Mouse (Mus musculus): ENCODE results near the gene Tmem210. TPM values are rescaled to one million over a fixed set of nuclear protein-coding genes. Genes with fewer than 3 reads are reported as not detected.

Gene Tmem210
- polyA plus RNA-seq, 1 experiment = not detected

GRCm38 (mm10) chr2:25285551-25285950 is 2.4 kb upstream of the Tmem210 start:
- H3K27me3 ChIP-seq (ENCODE audit: control insufficient read depth, insufficient read depth, low read length) = no peaks in the 10 kb centered on the region
- H3K27ac ChIP-seq (ENCODE audit: insufficient read depth, low read length) = no peak overlapping the region
- TF ChIP-seq POLR2A (IDR thresholded peaks at IDR 0.05; ENCODE audit: borderline replicate concordance, insufficient read depth, low read length) (no peak), CTCF (IDR thresholded peaks at IDR 0.05; ENCODE audit: borderline replicate concordance, insufficient read depth, low read depth, low read length) (no peak)
- no peak overlapping the region for H3K4me3 ChIP-seq (replicated peaks; ENCODE audit: insufficient read depth, low read depth, low read length)
- peaks cover 40% of the 10 kb centered on the region for H3K4me1 ChIP-seq (ENCODE audit: control insufficient read depth, insufficient read depth, low read length)
- DNase-seq = no peak
- 80% methylated on average over 2 of the region's 2 CpGs for WGBS

- TF ChIP-seq CTCF (IDR thresholded peaks at IDR 0.05; ENCODE audit: borderline replicate concordance, insufficient read depth, low read depth, low read length) (no peak), POLR2A (IDR thresholded peaks at IDR 0.05; ENCODE audit: borderline replicate concordance, insufficient read depth, low read length) (0 out of 2 replicates have a peak, but pooled peaks have one; percentile 2)
- DNase-seq = peak in 1 of 2 experiments; percentile 32
- Histone ChIP-seq H3K4me1 (ENCODE audit: control insufficient read depth, insufficient read depth, low read length) (peaks cover 47% of the 10 kb centered on the region), H3K4me3 (replicated peaks; ENCODE audit: insufficient read depth, low read depth, low read length) (no peak overlapping the region), H3K27me3 (ENCODE audit: control insufficient read depth, insufficient read depth, low read length) (no peaks in the 10 kb centered on the region), H3K27ac (ENCODE audit: insufficient read depth, low read length) (peak overlapping the region; percentile 10; the same call in 1 of the 2 replicates)
- WGBS = 69% methylated on average over 1 of the region's 1 CpGs
Measured at GRCm38 (mm10) chr2:25286314-25286713, 1.6 kb upstream of the Tmem210 start.

- TF ChIP-seq POLR2A (IDR thresholded peaks at IDR 0.05; ENCODE audit: borderline replicate concordance, insufficient read depth, low read length) (peak; percentile 14; the same call in 1 of the 2 replicates), CTCF (IDR thresholded peaks at IDR 0.05; ENCODE audit: borderline replicate concordance, insufficient read depth, low read depth, low read length) (no peak)
- no peak overlapping the region for H3K4me3 ChIP-seq (replicated peaks; ENCODE audit: insufficient read depth, low read depth, low read length)
- peaks cover 54% of the 10 kb centered on the region for H3K4me1 ChIP-seq (ENCODE audit: control insufficient read depth, insufficient read depth, low read length)
- peak overlapping the region; percentile 26 for H3K27ac ChIP-seq (ENCODE audit: insufficient read depth, low read length)
- 5% methylated on average over 7 of the region's 7 CpGs for WGBS
- peak; percentile 70 to 73 for DNase-seq
- H3K27me3 ChIP-seq (ENCODE audit: control insufficient read depth, insufficient read depth, low read length) = no peaks in the 10 kb centered on the region
Measured at GRCm38 (mm10) chr2:25286837-25287636, 908 bp upstream of the Tmem210 start.

GRCm38 (mm10) chr2:25288734-25289345 is 895 bp downstream of the Tmem210 start:
- H3K4me1 ChIP-seq (ENCODE audit: control insufficient read depth, insufficient read depth, low read length) = peaks cover 63% of the 10 kb centered on the region
- WGBS = 59% methylated on average over 7 of the region's 7 CpGs
- H3K4me3 ChIP-seq (replicated peaks; ENCODE audit: insufficient read depth, low read depth, low read length) = no peak overlapping the region
- TF ChIP-seq POLR2A (IDR thresholded peaks at IDR 0.05; ENCODE audit: borderline replicate concordance, insufficient read depth, low read length) = 0 out of 2 replicates have a peak, but pooled peaks have one; percentile 32
- TF ChIP-seq CTCF (IDR thresholded peaks at IDR 0.05; ENCODE audit: borderline replicate concordance, insufficient read depth, low read depth, low read length) = 0 out of 2 replicates have a peak, but pooled peaks have one; percentile 16
- H3K27ac ChIP-seq (ENCODE audit: insufficient read depth, low read length) = no peak overlapping the region
- no peaks in the 10 kb centered on the region for H3K27me3 ChIP-seq (ENCODE audit: control insufficient read depth, insufficient read depth, low read length)
- peak; percentile 46 to 55 for DNase-seq

- TF ChIP-seq CTCF (IDR thresholded peaks at IDR 0.05; ENCODE audit: borderline replicate concordance, insufficient read depth, low read depth, low read length) (no peak), POLR2A (IDR thresholded peaks at IDR 0.05; ENCODE audit: borderline replicate concordance, insufficient read depth, low read length) (peak; percentile 16; the same call in 1 of the 2 replicates)
- Histone ChIP-seq H3K4me1 (ENCODE audit: control insufficient read depth, insufficient read depth, low read length) (peaks cover 67% of the 10 kb centered on the region), H3K4me3 (replicated peaks; ENCODE audit: insufficient read depth, low read depth, low read length) (peak within 1 kb of the TSS; percentile 29), H3K27me3 (ENCODE audit: control insufficient read depth, insufficient read depth, low read length) (no peaks in the 10 kb centered on the region), H3K27ac (ENCODE audit: insufficient read depth, low read length) (peak within 1 kb of the TSS; percentile 68)
- 2% methylated on average over 11 of the region's 11 CpGs for whole genome bisulfite sequencing
- peak; percentile 82 to 86 for DNase-seq
Measured at GRCm38 (mm10) chr2:25289651-25290050, 1.7 kb downstream of the Tmem210 start, which contains the start of gene Lrrc26. TSS of gene Lrrc26 (plus strand) at chr2:25289915.

GRCm38 (mm10) chr2:25290101-25290815 is 2.3 kb downstream of the Tmem210 start:
- H3K27ac ChIP-seq (ENCODE audit: insufficient read depth, low read length) = peak overlapping the region; percentile 68
- under 1% methylated on average over 54 of the region's 54 CpGs for WGBS
- peak overlapping the region; percentile 29 for H3K4me3 ChIP-seq (replicated peaks; ENCODE audit: insufficient read depth, low read depth, low read length)
- H3K4me1 ChIP-seq (ENCODE audit: control insufficient read depth, insufficient read depth, low read length) = peaks cover 67% of the 10 kb centered on the region
- H3K27me3 ChIP-seq (ENCODE audit: control insufficient read depth, insufficient read depth, low read length) = no peaks in the 10 kb centered on the region
- DNase-seq = peak; percentile 83 to 87
- TF ChIP-seq CTCF (IDR thresholded peaks at IDR 0.05; ENCODE audit: borderline replicate concordance, insufficient read depth, low read depth, low read length) (no peak), POLR2A (IDR thresholded peaks at IDR 0.05; ENCODE audit: borderline replicate concordance, insufficient read depth, low read length) (peak; percentile 45; the same call in 1 of the 2 replicates)

GRCm38 (mm10) chr2:25290816-25291130 is 2.8 kb downstream of the Tmem210 start:
- Histone ChIP-seq H3K4me1 (ENCODE audit: control insufficient read depth, insufficient read depth, low read length) (peaks cover 67% of the 10 kb centered on the region), H3K27me3 (ENCODE audit: control insufficient read depth, insufficient read depth, low read length) (no peaks in the 10 kb centered on the region), H3K4me3 (replicated peaks; ENCODE audit: insufficient read depth, low read depth, low read length) (peak overlapping the region; percentile 29), H3K27ac (ENCODE audit: insufficient read depth, low read length) (peak overlapping the region; percentile 68)
- 2% methylated on average over 18 of the region's 18 CpGs for WGBS
- no peak for TF ChIP-seq CTCF (IDR thresholded peaks at IDR 0.05; ENCODE audit: borderline replicate concordance, insufficient read depth, low read depth, low read length)
- no peak for TF ChIP-seq POLR2A (IDR thresholded peaks at IDR 0.05; ENCODE audit: borderline replicate concordance, insufficient read depth, low read length)
- no peak for DNase-seq
